Mouse (Mus musculus) heart, adult 2 months (tissue): ENCODE data around the gene Tmem218.

Experiments
- CTCF ChIP-seq: fragments of 200-600 bp; IDR thresholded peaks from 2 replicates; pipeline ENCODE4 v1.8.1; 2022; ENCODE audit warnings: antibody characterized with exemption, mild to moderate bottlenecking, moderate library complexity
- EP300 ChIP-seq: fragments of 200-500 bp; IDR thresholded peaks from 2 replicates; pipeline ENCODE4 v1.6.1; 2011; ENCODE audit warnings: low read depth, low read length, control low read depth; ENCODE audit not compliant: insufficient read depth
- POLR2A ChIP-seq: fragments of 200-500 bp; IDR thresholded peaks from 2 replicates; pipeline ENCODE4 v1.6.1; 2011; ENCODE audit warnings: mild to moderate bottlenecking, low read depth, low read length, control low read depth; ENCODE audit not compliant: insufficient read depth

DNA sequence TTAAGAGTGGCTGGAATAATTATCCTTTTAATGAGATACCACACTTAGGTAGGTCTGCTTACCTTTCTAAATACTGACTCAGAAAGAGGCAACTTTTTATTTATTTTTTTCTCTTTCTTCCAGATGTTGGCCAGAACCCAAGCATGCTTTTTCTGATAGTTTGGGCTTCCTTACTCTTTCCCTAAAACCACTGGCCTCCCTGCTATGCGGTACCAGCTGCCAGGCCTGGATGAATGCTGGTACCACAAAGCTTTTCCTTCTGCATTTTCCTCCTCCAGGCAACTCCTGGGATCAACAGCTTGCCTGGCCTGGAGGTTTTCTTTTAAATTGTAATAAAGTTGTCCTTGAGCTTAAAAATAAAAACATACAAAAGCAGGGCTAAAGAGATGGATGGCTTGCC, 17.6 kb downstream of the Tmem218 start:
- TF ChIP-seq CTCF (no peak), POLR2A (no peak), EP300 (no peak)
